Mouse (Mus musculus) neural tube, embryonic 12.5 days (tissue): ENCODE measurements around the gene Tbc1d5. TPM values are rescaled to one million over a fixed set of nuclear protein-coding genes. Genes with fewer than 3 reads are reported as not detected.

Experiments used
- ATAC-seq: fragments of 200-750 bp; cut with Nextera tagmentation; 2 replicates; pipeline ENCODE4 v1.8.0; 2017; ENCODE audit warnings: low read depth, mild to moderate bottlenecking, moderate TSS enrichment, moderate library complexity; ENCODE audit not compliant: low FRiP score
- H3K27ac ChIP-seq: fragments of 300-500 bp; sonication (generic); 2 replicates; pipeline ENCODE4 v1.5.1; 2016
- H3K27me3 ChIP-seq: fragments of 300-500 bp; sonication (generic); replicated peaks from 2 replicates; pipeline ENCODE4 v1.6.1; 2016; ENCODE audit warnings: mild to moderate bottlenecking
- H3K36me3 ChIP-seq: fragments of 300-500 bp; sonication (generic); 2 replicates; pipeline ENCODE4 v1.6.1; 2016; ENCODE audit warnings: mild to moderate bottlenecking
- H3K4me1 ChIP-seq: fragments of 300-500 bp; sonication (generic); 2 replicates; pipeline ENCODE4 v1.6.1; 2016
- H3K4me2 ChIP-seq: fragments of 300-500 bp; sonication (generic); replicated peaks from 2 replicates; pipeline ENCODE4 v1.6.1; 2016; ENCODE audit warnings: mild to moderate bottlenecking
- H3K4me3 ChIP-seq: fragments of 300-500 bp; sonication (generic); 2 replicates; pipeline ENCODE4 v1.5.1; 2016
- H3K9ac ChIP-seq: fragments of 300-500 bp; sonication (generic); 2 replicates; pipeline ENCODE4 v1.6.1; 2016; ENCODE audit warnings: mild to moderate bottlenecking
- H3K9me3 ChIP-seq: fragments of 300-500 bp; sonication (generic); 2 replicates; pipeline ENCODE4 v1.6.1; 2016; ENCODE audit warnings: mild to moderate bottlenecking
- WGBS: fragments of 180-500 bp; shearing (Covaris S2); methylation state at CpG from one replicate; pipeline ENCODE4 v1.1.7; 2016; 5-methylcytosine and 5-hydroxymethylcytosine counted together
- polyA plus RNA-seq: library from polyadenylated mRNA; unstranded; fragments of >200 nt; fragmentation: Nextera tagmentation; extraction: Ambion mirVana; gene quantifications from 2 replicates; pipeline ENCODE4 v1.2.1, GENCODE M21; 2016

Gene Tbc1d5
- polyA plus RNA-seq, 1 experiment from 2014 or later, result 10.6 TPM

GRCm38 (mm10) chr17:51040861-51041260, 138.3 kb downstream of the Tbc1d5 start:
- Histone ChIP-seq H3K36me3 (no peaks in the 10 kb centered on the region), H3K27ac (no peak overlapping the region), H3K9ac (no peak overlapping the region), H3K4me1 (no peaks in the 10 kb centered on the region), H3K4me3 (no peak overlapping the region), H3K9me3 (no peaks in the 10 kb centered on the region), H3K27me3 (no peaks in the 10 kb centered on the region), H3K4me2 (no peak overlapping the region)
- 72% methylated on average over 1 of the region's 1 CpGs for WGBS
- ATAC-seq, result no peak

DNA sequence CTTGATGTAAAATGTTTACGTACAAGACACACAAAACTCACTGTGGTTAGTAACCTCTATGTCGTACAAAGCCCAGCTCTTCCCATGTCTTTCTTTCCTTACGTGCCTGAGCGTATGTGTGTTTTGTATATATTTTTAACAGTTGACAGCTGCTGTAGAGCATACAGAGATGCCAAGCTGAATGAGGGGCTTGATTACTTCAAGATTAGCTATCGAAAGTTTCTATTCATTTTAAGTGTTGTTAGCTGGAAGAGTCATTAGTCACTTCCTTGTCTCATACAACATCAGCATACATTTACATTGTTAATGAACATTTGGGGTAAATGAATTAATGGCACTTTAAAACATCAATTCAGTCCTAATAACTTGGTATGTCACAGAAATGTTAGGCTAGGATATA, 155.9 kb downstream of the Tbc1d5 start:
- Histone ChIP-seq H3K4me1 (no peaks in the 10 kb centered on the region), H3K4me2 (no peak overlapping the region), H3K36me3 (no peaks in the 10 kb centered on the region), H3K9me3 (no peaks in the 10 kb centered on the region), H3K4me3 (no peak overlapping the region), H3K9ac (no peak overlapping the region), H3K27me3 (no peaks in the 10 kb centered on the region), H3K27ac (no peak overlapping the region)
- WGBS, result 84% methylated on average over 5 of the region's 5 CpGs
- no peak for ATAC-seq

- Histone ChIP-seq H3K4me3 (no peak overlapping the region), H3K9me3 (no peaks in the 10 kb centered on the region), H3K27ac (no peak overlapping the region), H3K9ac (no peak overlapping the region), H3K27me3 (no peaks in the 10 kb centered on the region), H3K36me3 (no peaks in the 10 kb centered on the region), H3K4me2 (no peak overlapping the region), H3K4me1 (no peaks in the 10 kb centered on the region)
- no peak for ATAC-seq
- WGBS, result 83% methylated on average over 2 of the region's 2 CpGs
These were observed 162.8 kb downstream of the Tbc1d5 start for GRCm38 (mm10) chr17:51016384-51016783.

DNA sequence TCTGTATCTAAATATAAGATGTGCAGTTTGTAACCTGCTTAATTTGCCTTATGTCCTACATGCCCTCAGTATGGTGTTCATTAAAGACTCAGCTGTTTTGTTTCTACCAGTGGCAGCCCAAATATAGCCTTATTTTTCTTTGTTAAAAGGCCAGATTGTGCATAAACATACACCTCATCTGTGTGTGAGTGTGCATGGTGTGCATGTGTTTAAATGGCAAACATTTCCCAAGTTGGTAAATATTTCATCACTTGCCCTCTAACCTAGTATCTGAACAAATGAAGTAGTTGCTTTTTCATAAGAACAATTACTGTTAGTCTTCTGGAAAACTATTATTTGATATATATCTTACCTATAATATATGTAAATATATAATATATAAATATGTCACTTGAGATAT, 165.2 kb downstream of the Tbc1d5 start:
- Histone ChIP-seq H3K4me2 (no peak overlapping the region), H3K9me3 (no peaks in the 10 kb centered on the region), H3K4me3 (no peak overlapping the region), H3K27me3 (no peaks in the 10 kb centered on the region), H3K9ac (no peak overlapping the region), H3K4me1 (no peaks in the 10 kb centered on the region), H3K36me3 (no peaks in the 10 kb centered on the region), H3K27ac (no peak overlapping the region)
- no peak for ATAC-seq

DNA sequence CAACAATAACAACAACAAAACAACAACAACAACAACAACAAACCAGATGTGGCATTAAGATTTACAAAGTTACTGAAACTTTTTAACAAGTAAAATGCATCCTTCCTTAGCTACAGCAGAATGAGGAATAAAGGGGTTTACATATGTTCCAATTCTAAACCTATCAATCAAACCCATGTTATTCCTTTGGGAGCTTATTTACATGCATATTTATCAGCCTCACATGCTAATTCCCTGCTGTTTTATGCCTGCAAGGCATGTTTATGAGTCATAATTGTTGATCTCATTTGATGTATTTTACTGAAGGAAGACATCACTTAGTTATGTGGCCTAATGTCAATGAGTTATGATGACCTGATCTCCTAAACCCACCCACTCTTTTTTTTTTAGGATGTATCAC, 176.0 kb downstream of the Tbc1d5 start:
- no peak for ATAC-seq
- Histone ChIP-seq H3K4me3 (no peak overlapping the region), H3K36me3 (no peaks in the 10 kb centered on the region), H3K9me3 (no peaks in the 10 kb centered on the region), H3K27me3 (no peaks in the 10 kb centered on the region), H3K27ac (no peak overlapping the region), H3K4me1 (no peaks in the 10 kb centered on the region), H3K9ac (no peak overlapping the region), H3K4me2 (no peak overlapping the region)

DNA sequence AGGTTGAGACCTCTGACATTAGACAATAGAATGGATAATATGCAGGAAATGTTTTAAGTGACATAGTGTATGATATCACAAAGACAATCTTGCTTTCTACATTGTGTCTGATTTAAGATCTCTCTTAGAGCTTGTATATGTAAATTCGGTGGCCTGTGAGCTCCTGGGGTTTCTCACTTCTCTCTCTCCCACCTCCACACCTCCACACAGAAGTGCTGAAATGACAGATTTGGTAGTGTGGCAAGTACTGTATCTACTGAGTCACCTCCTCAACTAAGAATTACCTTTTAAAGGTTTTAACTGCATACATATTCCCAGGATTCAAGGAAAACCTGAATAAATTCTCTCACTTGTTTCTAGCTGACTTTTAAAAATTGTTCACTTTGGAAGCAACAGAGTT, 180.9 kb downstream of the Tbc1d5 start:
- H3K27ac ChIP-seq, result no peak overlapping the region
- no peak for ATAC-seq
- no peak overlapping the region for H3K4me3 ChIP-seq
- no peak overlapping the region for H3K4me2 ChIP-seq
- H3K4me1 ChIP-seq, result no peaks in the 10 kb centered on the region
- H3K9me3 ChIP-seq, result no peaks in the 10 kb centered on the region
- no peaks in the 10 kb centered on the region for H3K36me3 ChIP-seq
- WGBS, result 76% methylated on average over 1 of the region's 1 CpGs
- H3K27me3 ChIP-seq, result no peaks in the 10 kb centered on the region
- no peak overlapping the region for H3K9ac ChIP-seq

GRCm38 (mm10) chr17:50993294-50993993, 185.7 kb downstream of the Tbc1d5 start:
- Histone ChIP-seq H3K36me3 (no peaks in the 10 kb centered on the region), H3K27ac (no peak overlapping the region), H3K9ac (no peak overlapping the region), H3K4me1 (no peaks in the 10 kb centered on the region), H3K4me3 (no peak overlapping the region), H3K4me2 (no peak overlapping the region), H3K9me3 (no peaks in the 10 kb centered on the region), H3K27me3 (no peaks in the 10 kb centered on the region)
- ATAC-seq, result no peak
- WGBS, result 85% methylated on average over 3 of the region's 3 CpGs

DNA sequence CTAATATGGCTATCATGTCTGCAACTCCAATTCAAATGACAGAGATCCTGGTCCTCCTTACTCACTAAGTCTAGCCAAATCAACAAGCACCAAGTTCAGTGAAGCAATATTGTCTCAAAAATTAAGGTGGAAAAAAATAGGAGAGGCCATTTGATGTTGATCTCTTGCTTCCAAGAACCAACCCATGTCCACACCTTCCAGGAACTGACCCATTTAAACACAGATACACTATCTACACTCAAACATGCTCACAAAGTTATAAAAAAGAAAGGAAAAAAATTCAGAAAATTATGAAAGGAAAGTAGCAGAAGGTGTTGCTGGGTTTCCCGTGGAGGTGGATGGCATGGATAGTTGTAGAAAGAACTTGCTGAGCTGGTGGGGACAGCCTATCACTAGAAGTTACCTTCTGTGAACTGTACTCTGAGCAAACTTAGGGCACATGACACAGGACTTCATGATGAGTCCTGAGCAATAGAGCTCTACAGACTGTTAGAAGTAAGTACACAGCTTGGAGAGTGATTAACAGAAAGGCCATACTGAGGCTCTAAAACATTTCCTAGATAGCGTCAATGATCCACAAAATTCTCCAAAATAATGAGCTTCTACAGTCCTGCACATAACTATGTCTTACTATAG, 188.3 kb downstream of the Tbc1d5 start:
- no peaks in the 10 kb centered on the region for H3K27me3 ChIP-seq

GRCm38 (mm10) chr17:50987935-50988334, 191.2 kb downstream of the Tbc1d5 start:
- H3K4me1 ChIP-seq, result no peaks in the 10 kb centered on the region
- ATAC-seq, result no peak

More for the DNA sequence above, 188.3 kb downstream of the Tbc1d5 start:
- Histone ChIP-seq H3K4me3 (no peak overlapping the region), H3K36me3 (no peaks in the 10 kb centered on the region), H3K27ac (no peak overlapping the region), H3K4me1 (no peaks in the 10 kb centered on the region), H3K9ac (no peak overlapping the region), H3K9me3 (no peaks in the 10 kb centered on the region), H3K4me2 (no peak overlapping the region)
- no peak for ATAC-seq
- 95% methylated on average over 2 of the region's 2 CpGs for WGBS

GRCm38 (mm10) chr17:50981933-50982332, 197.2 kb downstream of the Tbc1d5 start:
- Histone ChIP-seq H3K9me3 (no peaks in the 10 kb centered on the region), H3K4me3 (no peak overlapping the region), H3K27me3 (no peaks in the 10 kb centered on the region), H3K4me1 (no peaks in the 10 kb centered on the region), H3K9ac (no peak overlapping the region), H3K36me3 (no peaks in the 10 kb centered on the region), H3K4me2 (no peak overlapping the region), H3K27ac (no peak overlapping the region)
- 80% methylated on average over 5 of the region's 5 CpGs for WGBS
- ATAC-seq, result no peak

More at GRCm38 (mm10) chr17:50987935-50988334, 191.2 kb downstream of the Tbc1d5 start:
- Histone ChIP-seq H3K9ac (no peak overlapping the region), H3K27ac (no peak overlapping the region), H3K4me2 (no peak overlapping the region), H3K36me3 (no peaks in the 10 kb centered on the region), H3K9me3 (no peaks in the 10 kb centered on the region), H3K4me3 (no peak overlapping the region), H3K27me3 (no peaks in the 10 kb centered on the region)
- WGBS, result 76% methylated on average over 3 of the region's 3 CpGs

GRCm38 (mm10) chr17:50972142-50972541, 207.0 kb downstream of the Tbc1d5 start:
- WGBS, result 30% methylated on average over 1 of the region's 1 CpGs
- Histone ChIP-seq H3K4me3 (no peak overlapping the region), H3K27me3 (no peaks in the 10 kb centered on the region), H3K4me2 (no peak overlapping the region), H3K9me3 (no peaks in the 10 kb centered on the region), H3K27ac (no peak overlapping the region), H3K36me3 (no peaks in the 10 kb centered on the region), H3K9ac (no peak overlapping the region), H3K4me1 (no peaks in the 10 kb centered on the region)
- no peak for ATAC-seq

DNA sequence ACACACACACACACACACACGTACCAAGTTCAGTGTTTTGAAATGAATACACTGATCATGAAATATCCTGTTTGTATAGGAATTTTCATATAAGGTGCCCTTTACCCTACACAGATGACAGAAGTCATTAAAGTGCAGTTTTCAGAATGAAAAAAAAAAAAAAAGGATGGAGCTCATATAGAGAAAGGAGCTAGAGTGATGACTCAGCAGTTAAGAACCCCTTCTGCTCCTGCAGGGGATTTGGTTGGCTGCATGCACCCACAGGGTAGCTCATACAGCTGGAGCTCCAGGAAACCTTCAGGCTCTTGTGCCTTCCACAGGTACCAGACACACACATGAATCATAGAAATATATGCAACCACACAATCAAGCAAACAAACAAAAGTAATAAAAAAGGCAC, 213.0 kb downstream of the Tbc1d5 start:
- no peaks in the 10 kb centered on the region for H3K27me3 ChIP-seq

DNA sequence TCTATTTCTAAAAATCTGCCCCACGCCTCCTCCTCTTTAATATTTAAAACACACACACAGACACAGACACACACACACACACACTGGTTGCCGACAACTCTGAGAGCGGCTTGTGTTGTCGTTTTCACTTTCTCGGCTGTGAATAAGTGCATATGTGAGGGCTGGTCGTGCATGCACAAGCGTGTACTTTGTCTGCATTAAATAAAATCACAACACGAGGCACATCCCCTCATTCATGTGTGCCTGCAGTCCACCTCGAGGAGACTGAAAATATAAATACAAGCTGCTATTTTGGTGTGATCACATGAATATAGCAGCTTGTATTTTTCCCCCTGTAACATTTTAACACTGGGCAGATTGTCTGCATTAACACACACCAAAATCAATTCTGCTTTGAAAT, 224.8 kb downstream of the Tbc1d5 start:
- no peak overlapping the region for H3K27ac ChIP-seq
- no peak for ATAC-seq

More for the DNA sequence above, 213.0 kb downstream of the Tbc1d5 start:
- Histone ChIP-seq H3K36me3 (no peaks in the 10 kb centered on the region), H3K4me3 (no peak overlapping the region), H3K9ac (no peak overlapping the region), H3K9me3 (no peaks in the 10 kb centered on the region), H3K27ac (no peak overlapping the region), H3K4me1 (no peaks in the 10 kb centered on the region), H3K4me2 (no peak overlapping the region)
- WGBS, result 95% methylated on average over 1 of the region's 1 CpGs
- no peak for ATAC-seq

More for the DNA sequence above, 224.8 kb downstream of the Tbc1d5 start:
- Histone ChIP-seq H3K27me3 (no peaks in the 10 kb centered on the region), H3K9me3 (no peaks in the 10 kb centered on the region), H3K4me3 (no peak overlapping the region), H3K9ac (no peak overlapping the region), H3K36me3 (no peaks in the 10 kb centered on the region), H3K4me2 (no peak overlapping the region), H3K4me1 (no peaks in the 10 kb centered on the region)
- 84% methylated on average over 9 of the region's 9 CpGs for WGBS
